Mouse (Mus musculus) heart, adult 2 months (tissue): ENCODE measurements at regions not wholly inside any gene's neighbourhood (a gene's known extent, or its start where the extent isn't known, plus 50 kb on each side); places are given as distances from the start of the nearest gene placed in this dataset.

Source experiments
- CTCF ChIP-seq: fragments of 200-600 bp; IDR thresholded peaks from 2 replicates; pipeline ENCODE4 v1.8.1; 2022; ENCODE audit warnings: antibody characterized with exemption, mild to moderate bottlenecking, moderate library complexity
- EP300 ChIP-seq: fragments of 200-500 bp; IDR thresholded peaks from 2 replicates; pipeline ENCODE4 v1.6.1; 2011; ENCODE audit warnings: low read depth, low read length, control low read depth; ENCODE audit not compliant: insufficient read depth
- POLR2A ChIP-seq: fragments of 200-500 bp; IDR thresholded peaks from 2 replicates; pipeline ENCODE4 v1.6.1; 2011; ENCODE audit warnings: mild to moderate bottlenecking, low read depth, low read length, control low read depth; ENCODE audit not compliant: insufficient read depth

DNA sequence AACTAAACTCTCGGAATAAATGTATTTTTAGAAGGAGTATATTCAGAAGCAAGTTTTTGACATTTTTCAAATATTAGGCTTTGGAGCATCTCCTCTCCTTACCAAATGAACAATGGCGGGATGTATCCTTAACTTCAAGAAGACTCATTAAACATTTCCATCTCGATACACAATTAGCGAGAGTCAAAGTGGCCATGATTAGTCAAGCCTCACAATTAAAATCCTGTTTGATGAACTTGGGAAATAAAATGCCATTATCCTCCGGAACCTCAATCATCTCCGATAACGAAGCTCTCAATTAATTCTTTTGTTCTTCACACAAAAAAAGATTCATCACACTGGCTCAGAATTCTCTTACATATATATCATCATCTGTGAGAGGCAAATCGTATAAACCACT is 440.8 kb upstream of the Trpc7 start:
- TF ChIP-seq POLR2A (no peak), CTCF (no peak), EP300 (no peak)
